Mouse (Mus musculus) erythroblast, adult 5-6 weeks (primary cell): ENCODE results near the gene Il9r. TPM values are rescaled to one million over a fixed set of nuclear protein-coding genes. Genes with fewer than 3 reads are reported as not detected.

Experiments
- ATAC-seq: replicated peaks from 2 replicates; pipeline ENCODE4 v1.8.0; 2016; ENCODE audit warnings: moderate number of reproducible peaks, mild to moderate bottlenecking, moderate TSS enrichment, inconsistent platforms; ENCODE audit not compliant: poor library complexity, low FRiP score, severe bottlenecking
- total RNA-seq, 2 experiments: library from RNA; stranded (forward) in 1 of 2; stranded (reverse) in 1 of 2; fragments of 150-400 nt in 1 of 2; fragments of 200-764, 138-1000 nt in 1 of 2; gene quantifications; 2 replicates each; pipeline versions ENCODE4 v1.2.3 to v1.2.4; 2015 to 2017; ENCODE audit warnings: low replicate concordance in 2 of 2

Il9r gene
- total RNA-seq, 2 experiments from 2014 or later: not detected

GRCm38 (mm10) chr11:32227555-32227954, 27.5 kb upstream of the Il9r start:
- ATAC-seq: no peak

GRCm38 (mm10) chr11:32227041-32227440, 27.0 kb upstream of the Il9r start:
- no peak for ATAC-seq

- peak; percentile 90 for ATAC-seq
These were observed 26.2 kb upstream of the Il9r start, which contains the start of gene Mpg for GRCm38 (mm10) chr11:32226124-32226871. TSS of gene Mpg (plus strand) at chr11:32226505.

DNA sequence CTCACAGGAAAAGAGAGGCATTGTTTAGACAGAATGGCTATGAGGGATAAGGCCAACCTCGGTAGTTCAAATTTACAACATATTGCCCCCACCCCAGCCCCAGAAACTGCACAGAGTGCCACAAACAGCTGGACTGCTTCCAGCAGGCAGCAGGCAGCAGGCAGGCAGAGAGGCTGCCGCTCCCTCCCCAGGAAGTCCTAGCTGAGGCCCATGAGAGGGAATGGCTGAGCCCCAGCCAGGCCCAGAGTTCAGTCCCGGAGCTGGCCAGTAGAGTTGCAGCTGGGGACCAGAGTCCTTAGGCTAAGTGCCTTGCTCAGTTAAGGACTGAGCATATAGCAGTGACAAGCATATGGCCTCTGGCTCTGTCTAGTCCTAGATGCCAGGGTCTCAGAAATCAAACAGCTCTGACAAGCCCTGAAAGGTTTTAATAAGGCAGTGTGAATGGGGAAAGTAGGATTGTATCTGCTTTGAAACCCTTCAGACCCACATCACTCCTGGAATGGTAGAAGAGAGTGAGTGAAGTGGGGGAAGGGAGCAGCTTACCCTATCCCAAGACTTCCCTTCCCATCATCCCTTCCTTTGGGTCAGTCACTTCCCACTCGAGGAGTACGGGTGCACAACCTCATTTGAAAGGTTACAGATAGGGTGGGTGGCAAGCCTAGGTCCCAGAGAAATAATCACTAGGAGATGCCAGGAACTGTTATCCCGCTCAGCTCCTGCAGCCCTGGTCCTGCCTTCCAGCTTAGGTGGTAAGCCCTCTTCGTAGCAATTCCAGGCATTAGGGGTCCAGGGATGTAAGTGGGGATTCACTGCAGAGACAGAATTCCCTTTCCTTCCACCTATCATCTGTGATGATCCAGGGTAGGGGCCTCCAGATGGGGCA, 25.4 kb upstream of the Il9r start:
- ATAC-seq: no peak

- no peak for ATAC-seq
These were observed 24.5 kb upstream of the Il9r start for GRCm38 (mm10) chr11:32224468-32225139.

- ATAC-seq: no peak
These were observed 23.4 kb upstream of the Il9r start for GRCm38 (mm10) chr11:32223297-32223967.

GRCm38 (mm10) chr11:32222570-32223194, 22.6 kb upstream of the Il9r start:
- ATAC-seq: no peak

DNA sequence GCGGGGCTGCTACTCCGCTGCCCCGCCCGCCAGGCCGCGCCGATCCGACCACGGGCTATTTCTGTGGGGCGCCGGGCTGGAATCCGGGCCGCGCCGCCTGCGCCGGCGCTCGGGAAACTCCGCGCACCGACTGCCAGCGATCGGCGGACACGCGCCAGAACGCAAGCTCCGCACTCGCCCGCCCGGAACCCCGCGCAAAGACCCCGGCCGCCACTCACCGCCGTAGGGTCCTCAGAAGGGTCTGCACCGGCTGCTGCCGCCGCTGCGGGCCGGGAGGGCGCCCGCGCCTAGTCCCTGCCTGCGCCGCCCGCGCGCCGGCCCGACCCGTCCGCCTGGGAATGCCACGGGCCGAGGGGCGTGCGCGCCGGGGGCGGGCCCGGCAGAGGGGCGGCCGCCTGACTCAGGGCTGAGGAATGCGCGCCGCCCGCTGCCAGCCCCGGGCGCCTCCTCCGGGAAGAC, 21.9 kb upstream of the Il9r start, which contains the start of gene Rhbdf1:
Gene Rhbdf1, minus strand, starts transcription at position 350 of the 459 bp plus-strand sequence.
- ATAC-seq: no peak

- ATAC-seq: no peak
These were observed 21.3 kb upstream of the Il9r start for GRCm38 (mm10) chr11:32221225-32221950.

DNA sequence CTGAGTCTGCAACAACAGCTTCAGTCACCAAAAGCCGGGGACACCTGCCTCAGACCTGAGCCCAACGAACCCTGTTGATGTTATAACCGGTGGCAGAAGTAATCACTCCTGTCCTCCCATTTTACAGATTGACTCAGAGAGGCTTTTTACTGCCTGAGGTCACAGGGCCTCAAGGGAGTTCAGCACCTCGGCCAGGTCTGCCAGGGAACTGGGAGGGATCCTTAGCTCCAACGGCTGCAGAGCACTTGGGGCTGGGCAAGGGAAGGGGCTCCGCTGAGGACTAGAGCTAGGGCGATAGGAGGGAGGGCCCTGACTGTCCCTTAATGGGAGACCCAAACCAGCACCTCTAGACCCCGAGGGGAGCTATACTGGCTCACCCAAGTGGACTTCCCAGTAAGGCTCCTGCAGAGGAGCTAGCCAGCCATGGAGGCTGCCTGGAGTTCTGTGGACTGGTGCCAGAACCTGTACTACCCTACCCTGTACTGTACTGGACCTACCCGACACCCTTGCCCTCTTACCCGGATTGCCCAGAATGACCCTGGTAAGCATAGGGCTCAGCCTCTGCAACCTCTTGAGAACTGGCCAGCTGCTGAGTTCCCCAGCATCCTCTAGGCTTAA, 20.6 kb upstream of the Il9r start:
- ATAC-seq: no peak

DNA sequence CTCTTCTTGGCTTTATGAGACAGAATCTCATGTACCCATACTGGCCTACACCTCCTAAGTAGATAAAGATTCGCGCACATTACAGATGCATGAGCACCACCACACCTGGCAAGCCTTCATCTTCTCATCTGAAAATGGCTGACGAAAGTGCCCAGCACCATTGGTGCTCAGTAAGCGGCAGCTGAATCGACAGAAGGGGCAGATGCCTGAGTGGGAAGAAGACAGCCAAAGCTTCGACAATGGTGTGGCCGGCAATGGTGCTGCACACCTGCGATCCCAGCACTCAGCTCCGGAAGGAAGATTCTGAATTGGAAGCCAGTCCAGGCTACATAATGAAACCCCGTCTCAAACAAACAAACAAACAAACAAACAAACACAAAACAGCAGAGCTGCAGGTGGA, 19.2 kb upstream of the Il9r start:
- no peak for ATAC-seq

- ATAC-seq: no peak
These were observed 18.5 kb upstream of the Il9r start for GRCm38 (mm10) chr11:32218501-32219050.

GRCm38 (mm10) chr11:32216851-32217250, 16.8 kb upstream of the Il9r start:
- peak; percentile 71 for ATAC-seq

DNA sequence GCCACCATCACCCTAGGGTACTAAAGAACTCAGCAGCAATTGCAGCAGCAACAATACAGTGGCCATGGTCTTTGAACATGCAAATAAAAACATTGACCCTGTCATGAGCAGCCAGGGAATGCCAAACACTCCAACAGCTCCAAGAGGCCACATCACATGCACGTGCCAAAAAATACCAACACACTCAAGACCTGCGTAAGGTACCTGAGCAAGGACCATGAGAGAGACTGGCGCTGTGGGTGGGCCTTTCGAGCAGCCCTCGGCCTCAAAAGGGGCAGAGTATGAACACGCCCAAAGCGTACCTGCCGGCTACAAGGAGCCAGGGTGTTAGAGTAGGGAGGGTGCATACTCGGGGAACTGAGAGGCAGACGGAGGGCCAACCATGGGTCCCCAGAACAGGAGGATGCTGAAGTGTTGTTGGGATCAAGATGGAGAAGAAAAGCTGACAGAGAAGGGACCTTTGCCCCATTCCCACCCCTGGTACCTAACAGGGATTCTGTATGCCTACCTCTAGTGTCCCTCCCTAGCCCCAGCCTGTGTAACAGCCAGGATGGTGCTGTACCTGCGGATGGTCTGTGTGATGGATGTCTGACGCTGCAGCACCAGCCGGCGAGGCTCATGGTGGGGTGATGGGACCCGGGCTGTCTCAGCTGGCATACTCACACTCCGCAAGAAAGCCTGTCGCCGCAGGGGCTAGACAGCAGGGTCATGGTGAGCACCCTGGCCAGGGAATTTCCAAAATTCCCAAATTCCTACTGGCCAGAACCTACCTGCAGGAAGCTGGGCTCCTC, 15.5 kb upstream of the Il9r start:
- no peak for ATAC-seq

DNA sequence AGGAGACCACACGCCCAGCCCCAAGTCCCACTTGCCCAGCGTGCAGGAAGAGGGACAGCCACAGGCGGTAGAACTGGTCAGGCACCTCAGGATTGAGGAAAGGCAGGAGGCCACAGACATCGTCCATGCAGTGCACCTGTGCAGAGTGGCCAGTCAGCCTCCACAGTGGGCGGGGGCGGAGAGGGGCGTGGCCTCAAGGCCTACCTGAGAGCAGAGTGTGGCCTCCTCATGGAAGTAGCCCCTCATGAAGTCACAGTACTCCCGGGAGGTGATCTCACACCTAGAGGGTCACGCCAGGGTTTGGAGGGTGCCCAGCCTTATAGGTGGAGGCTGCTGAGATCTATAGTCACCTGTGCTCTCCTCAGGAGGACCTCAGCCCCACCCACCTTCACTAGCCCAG, 10.5 kb upstream of the Il9r start:
- no peak for ATAC-seq

GRCm38 (mm10) chr11:32205058-32205873, 5.2 kb upstream of the Il9r start, which contains the start of gene Snrnp25:
TSS of gene Snrnp25 (plus strand) at chr11:32205415.
- ATAC-seq: peak; percentile 97
